Mouse (Mus musculus) G1E (cell line): ENCODE data around the gene Adgrl3. TPM values are rescaled to one million over a fixed set of nuclear protein-coding genes. Genes with fewer than 3 reads are reported as not detected.

Source experiments
- ATAC-seq: 2 replicates; pipeline ENCODE4 v1.8.0; 2016; ENCODE audit warnings: mild to moderate bottlenecking; ENCODE audit not compliant: insufficient number of reproducible peaks, poor library complexity, low FRiP score, severe bottlenecking; ENCODE audit errors: extremely low read depth
- DNase-seq: peaks from one replicate; pipeline ENCODE4 v3.0.0; 2012; ENCODE audit warnings: low spot score
- H3K27me3 ChIP-seq: 2 replicates; pipeline ENCODE4 v1.6.1; 2012; ENCODE audit warnings: mild to moderate bottlenecking, low read length, inconsistent platforms; ENCODE audit not compliant: insufficient read depth
- H3K36me3 ChIP-seq: replicated peaks from 2 replicates; pipeline ENCODE3; 2012; ENCODE audit warnings: mild to moderate bottlenecking, inconsistent platforms
- H3K4me1 ChIP-seq: 2 replicates; pipeline ENCODE4 v1.6.1; 2012; ENCODE audit warnings: low read depth, low read length, inconsistent platforms, mixed read lengths; ENCODE audit not compliant: insufficient read depth
- H3K4me3 ChIP-seq: 2 replicates; pipeline ENCODE4 v1.5.1; 2012; ENCODE audit warnings: low read depth, mild to moderate bottlenecking, inconsistent platforms, low read length, moderate library complexity, mixed read lengths
- H3K9me3 ChIP-seq: replicated peaks from 2 replicates; pipeline ENCODE4 v1.6.1; 2012; ENCODE audit warnings: inconsistent platforms
- CTCF ChIP-seq: IDR thresholded peaks from 2 replicates; pipeline ENCODE4 v1.5.1; 2012; ENCODE audit warnings: low read depth, low read length, inconsistent platforms, mixed read lengths
- GATA1 ChIP-seq: IDR thresholded peaks from 2 replicates; pipeline ENCODE4 v1.6.1; 2012; ENCODE audit warnings: borderline replicate concordance, low read length, inconsistent platforms, mixed read lengths
- GATA2 ChIP-seq: IDR thresholded peaks from 2 replicates; pipeline ENCODE4 v1.6.1; 2012; ENCODE audit warnings: low read depth, low read length, inconsistent platforms, borderline replicate concordance
- POLR2AphosphoS5 ChIP-seq: IDR thresholded peaks from 2 replicates; pipeline ENCODE4 v1.6.1; 2012; ENCODE audit warnings: low read depth, low read length, inconsistent platforms; ENCODE audit not compliant: insufficient replicate concordance
- TAL1 ChIP-seq: conservative IDR thresholded peaks from 2 replicates; pipeline ENCODE4 v1.6.1; 2012; ENCODE audit warnings: low read depth, low read length, inconsistent platforms, mixed read lengths
- polyA plus RNA-seq: library from polyadenylated mRNA; stranded (reverse); fragments of >175 nt; gene quantifications from 2 replicates; pipeline ENCODE4 v1.2.3, GENCODE M21; 2012
- total RNA-seq, 2 experiments: library from RNA; stranded (forward) in 1 of 2; stranded (reverse) in 1 of 2; fragments of 200-1000 nt in 1 of 2; fragments of >200 nt in 1 of 2; fragmentation: Nextera tagmentation in 1 of 2; gene quantifications; 2 replicates each; pipeline ENCODE4 v1.2.3; 2014 to 2017

Adgrl3 gene
- total and polyA plus RNA-seq, 3 experiments: 0.98 TPM; not detected in 2

- ATAC-seq (no peak), DNase-seq (no peak)
- no peaks in the 10 kb centered on the region for H3K36me3 ChIP-seq
- no peaks in the 10 kb centered on the region for H3K27me3 ChIP-seq
- H3K4me1 ChIP-seq: no peaks in the 10 kb centered on the region
- no peaks in the 10 kb centered on the region for H3K9me3 ChIP-seq
- H3K4me3 ChIP-seq: no peak overlapping the region
- TF ChIP-seq TAL1 (no peak), POLR2AphosphoS5 (no peak), CTCF (no peak), GATA1 (no peak), GATA2 (no peak)
These were observed 34.7 kb downstream of the Adgrl3 start for GRCm38 (mm10) chr5:81054628-81055027.

- H3K4me3 ChIP-seq: no peak overlapping the region
- no peaks in the 10 kb centered on the region for H3K27me3 ChIP-seq
- no peaks in the 10 kb centered on the region for H3K4me1 ChIP-seq
- DNase-seq (no peak), ATAC-seq (no peak)
- no peaks in the 10 kb centered on the region for H3K9me3 ChIP-seq
- TF ChIP-seq TAL1 (no peak), POLR2AphosphoS5 (no peak), GATA2 (no peak), GATA1 (no peak), CTCF (no peak)
- no peaks in the 10 kb centered on the region for H3K36me3 ChIP-seq
These were observed 35.3 kb downstream of the Adgrl3 start for GRCm38 (mm10) chr5:81055253-81055652.

GRCm38 (mm10) chr5:81058122-81058521, 38.2 kb downstream of the Adgrl3 start:
- Histone ChIP-seq H3K9me3 (no peaks in the 10 kb centered on the region), H3K4me3 (no peak overlapping the region), H3K4me1 (no peaks in the 10 kb centered on the region), H3K27me3 (no peaks in the 10 kb centered on the region), H3K36me3 (no peaks in the 10 kb centered on the region)
- TF ChIP-seq GATA2: no peak
- no peak for TF ChIP-seq CTCF
- ATAC-seq (no peak), DNase-seq (no peak)

DNA sequence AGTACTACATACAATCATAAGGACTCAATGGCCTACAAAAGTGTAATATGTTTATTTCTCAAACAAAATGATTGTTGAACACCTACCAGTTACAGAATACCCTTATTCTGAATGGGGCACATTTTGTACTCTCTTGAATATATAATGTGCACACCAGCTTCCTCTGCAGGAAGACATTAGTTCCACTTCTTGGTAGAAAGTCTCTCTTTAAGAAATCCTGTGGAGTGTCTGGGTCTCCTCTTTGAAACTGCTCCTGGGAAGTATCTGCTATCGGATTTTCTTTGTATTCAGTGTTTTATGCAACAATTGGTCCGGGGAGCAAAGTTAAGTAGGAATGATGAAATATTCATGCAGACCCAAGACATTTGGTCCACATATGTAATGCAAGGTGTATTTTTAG, 41.0 kb downstream of the Adgrl3 start:
- Histone ChIP-seq H3K36me3 (no peaks in the 10 kb centered on the region), H3K4me3 (no peak overlapping the region), H3K27me3 (no peaks in the 10 kb centered on the region), H3K4me1 (no peaks in the 10 kb centered on the region), H3K9me3 (no peaks in the 10 kb centered on the region)
- DNase-seq: no peak
- TF ChIP-seq POLR2AphosphoS5: no peak
- TF ChIP-seq TAL1: no peak
- TF ChIP-seq GATA2: no peak
- no peak for TF ChIP-seq GATA1
- TF ChIP-seq CTCF: no peak
- ATAC-seq: no peak

DNA sequence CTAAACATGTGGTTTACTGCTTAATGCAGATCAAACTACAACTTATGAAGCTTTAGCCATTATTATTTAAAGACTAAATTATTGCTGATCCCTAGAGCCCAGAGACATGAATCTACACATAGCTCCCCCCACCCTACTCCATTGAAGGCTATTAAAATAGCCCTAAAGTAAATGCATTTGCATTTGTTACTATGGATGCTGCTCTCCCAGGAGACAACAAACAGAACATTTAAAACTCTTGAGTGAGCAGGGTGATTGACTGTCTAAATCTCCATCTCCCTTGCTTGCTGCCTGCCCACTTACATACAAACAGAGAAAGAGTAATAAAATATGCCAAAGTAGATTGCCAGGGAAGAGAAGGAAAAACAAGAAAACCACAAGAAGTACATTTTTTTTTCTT, 41.4 kb downstream of the Adgrl3 start:
- ATAC-seq (no peak), DNase-seq (no peak)
- Histone ChIP-seq H3K27me3 (no peaks in the 10 kb centered on the region), H3K4me1 (no peaks in the 10 kb centered on the region), H3K9me3 (no peaks in the 10 kb centered on the region), H3K4me3 (no peak overlapping the region), H3K36me3 (no peaks in the 10 kb centered on the region)
- no peak for TF ChIP-seq GATA2
- no peak for TF ChIP-seq POLR2AphosphoS5
- no peak for TF ChIP-seq CTCF
- no peak for TF ChIP-seq TAL1
- no peak for TF ChIP-seq GATA1

GRCm38 (mm10) chr5:81064026-81064425, 44.1 kb downstream of the Adgrl3 start:
- ATAC-seq (no peak), DNase-seq (no peak)
- no peaks in the 10 kb centered on the region for H3K4me1 ChIP-seq
- H3K4me3 ChIP-seq: no peak overlapping the region
- H3K27me3 ChIP-seq: no peaks in the 10 kb centered on the region
- H3K36me3 ChIP-seq: no peaks in the 10 kb centered on the region
- TF ChIP-seq GATA1 (no peak), CTCF (no peak), POLR2AphosphoS5 (no peak), TAL1 (no peak), GATA2 (no peak)
- H3K9me3 ChIP-seq: no peaks in the 10 kb centered on the region

- Histone ChIP-seq H3K36me3 (no peaks in the 10 kb centered on the region), H3K27me3 (no peaks in the 10 kb centered on the region), H3K9me3 (no peaks in the 10 kb centered on the region), H3K4me3 (no peak overlapping the region), H3K4me1 (no peaks in the 10 kb centered on the region)
- DNase-seq: no peak
- TF ChIP-seq CTCF (no peak), POLR2AphosphoS5 (no peak), TAL1 (no peak), GATA1 (no peak), GATA2 (no peak)
- ATAC-seq: no peak
These were observed 48.2 kb downstream of the Adgrl3 start for GRCm38 (mm10) chr5:81068173-81068572.
